Mouse (Mus musculus) intestine, embryonic 16.5 days (tissue): Measurements from ENCODE around the gene Psmd5. TPM values are rescaled to one million over a fixed set of nuclear protein-coding genes. Genes with fewer than 3 reads are reported as not detected.

Experiments used
- ATAC-seq: fragments of 200-750 bp; cut with Nextera tagmentation; 2 replicates; pipeline ENCODE4 v1.8.0; 2017; ENCODE audit warnings: moderate TSS enrichment, moderate library complexity
- H3K27ac ChIP-seq: fragments of 300-500 bp; sonication (generic); 2 replicates; pipeline ENCODE4 v1.5.1; 2014; ENCODE audit warnings: mild to moderate bottlenecking, low read length
- H3K27me3 ChIP-seq: fragments of 300-500 bp; sonication (generic); replicated peaks from 2 replicates; pipeline ENCODE4 v1.6.1; 2014; ENCODE audit warnings: low read length, control low read depth, mixed read lengths; ENCODE audit not compliant: control insufficient read depth, insufficient read depth
- H3K36me3 ChIP-seq: fragments of 300-500 bp; sonication (generic); 2 replicates; pipeline ENCODE4 v1.6.1; 2014; ENCODE audit warnings: low read length, control low read depth; ENCODE audit not compliant: control insufficient read depth, insufficient read depth
- H3K4me1 ChIP-seq: fragments of 300-500 bp; sonication (generic); 2 replicates; pipeline ENCODE4 v1.6.1; 2014; ENCODE audit warnings: low read length, control low read depth, mixed read lengths; ENCODE audit not compliant: control insufficient read depth, insufficient read depth
- H3K4me2 ChIP-seq: fragments of 300-500 bp; sonication (generic); 2 replicates; pipeline ENCODE4 v1.6.1; 2014; ENCODE audit warnings: low read depth, low read length, control low read depth
- H3K4me3 ChIP-seq: fragments of 300-500 bp; sonication (generic); 2 replicates; pipeline ENCODE4 v1.5.1; 2014; ENCODE audit warnings: mild to moderate bottlenecking, low read length
- H3K9ac ChIP-seq: fragments of 300-500 bp; sonication (generic); 2 replicates; pipeline ENCODE4 v1.6.1; 2014; ENCODE audit warnings: low read depth, low read length
- H3K9me3 ChIP-seq: fragments of 300-500 bp; sonication (generic); 2 replicates; pipeline ENCODE4 v1.6.1; 2016; ENCODE audit warnings: low read length, control low read depth; ENCODE audit not compliant: control insufficient read depth
- WGBS: fragments of 180-500 bp; shearing (Covaris S2); extraction: QIAGEN DNeasy Blood & Tissue Kit; methylation state at CpG from one replicate; pipeline ENCODE4 v1.1.7; 2014; 5-methylcytosine and 5-hydroxymethylcytosine counted together
- polyA plus RNA-seq: library from polyadenylated mRNA; unstranded; fragments of >200 nt; fragmentation: Nextera tagmentation; extraction: Ambion mirVana; gene quantifications from 2 replicates; pipeline ENCODE4 v1.2.1, GENCODE M21; 2015

Gene Psmd5
- polyA plus RNA-seq, 1 experiment from 2014 or later: 103 TPM

GRCm38 (mm10) chr2:34909719-34910118 lies 35.0 kb upstream of the Psmd5 start:
- Histone ChIP-seq H3K9me3 (no peaks in the 10 kb centered on the region), H3K4me2 (no peak overlapping the region), H3K4me3 (no peak overlapping the region), H3K27me3 (no peaks in the 10 kb centered on the region), H3K36me3 (peaks cover 3% of the 10 kb centered on the region; the same call in 1 of the 2 replicates), H3K27ac (no peak overlapping the region), H3K9ac (no peak overlapping the region), H3K4me1 (peaks cover 10% of the 10 kb centered on the region)
- WGBS: 92% methylated on average over 4 of the region's 4 CpGs
- ATAC-seq: no peak

GRCm38 (mm10) chr2:34906861-34907604 lies 32.3 kb upstream of the Psmd5 start:
- H3K27ac ChIP-seq: no peak overlapping the region
- WGBS: 51% methylated on average over 12 of the region's 12 CpGs
- H3K9me3 ChIP-seq: no peaks in the 10 kb centered on the region
- peaks cover 9% of the 10 kb centered on the region for H3K4me1 ChIP-seq
- H3K27me3 ChIP-seq: no peaks in the 10 kb centered on the region
- H3K4me3 ChIP-seq: no peak overlapping the region
- no peak overlapping the region for H3K4me2 ChIP-seq
- no peak overlapping the region for H3K9ac ChIP-seq
- H3K36me3 ChIP-seq: peaks cover 3% of the 10 kb centered on the region; the same call in 1 of the 2 replicates
- ATAC-seq: no peak

GRCm38 (mm10) chr2:34906426-34906825 lies 31.7 kb upstream of the Psmd5 start:
- Histone ChIP-seq H3K4me2 (no peak overlapping the region), H3K27ac (no peak overlapping the region), H3K36me3 (peaks cover 3% of the 10 kb centered on the region; the same call in 1 of the 2 replicates), H3K9ac (no peak overlapping the region), H3K27me3 (no peaks in the 10 kb centered on the region), H3K4me3 (no peak overlapping the region), H3K9me3 (no peaks in the 10 kb centered on the region), H3K4me1 (peaks cover 9% of the 10 kb centered on the region)
- WGBS: 73% methylated on average over 6 of the region's 6 CpGs
- no peak for ATAC-seq

- peak overlapping the region; percentile 56 for H3K9ac ChIP-seq
- H3K4me3 ChIP-seq: peak overlapping the region; percentile 40
- H3K36me3 ChIP-seq: no peaks in the 10 kb centered on the region
- peaks cover 9% of the 10 kb centered on the region for H3K4me1 ChIP-seq
- no peaks in the 10 kb centered on the region for H3K27me3 ChIP-seq
- peak overlapping the region; percentile 69 for H3K4me2 ChIP-seq
- no peaks in the 10 kb centered on the region for H3K9me3 ChIP-seq
- WGBS: 1% methylated on average over 34 of the region's 34 CpGs
- peak; percentile 98 for ATAC-seq
- H3K27ac ChIP-seq: peak overlapping the region; percentile 74
Observed at GRCm38 (mm10) chr2:34904849-34905542, 30.2 kb upstream of the Psmd5 start.

- no peak overlapping the region for H3K4me3 ChIP-seq
- H3K4me1 ChIP-seq: peaks cover 9% of the 10 kb centered on the region
- H3K36me3 ChIP-seq: no peaks in the 10 kb centered on the region
- H3K4me2 ChIP-seq: no peak overlapping the region
- 65% methylated on average over 4 of the region's 4 CpGs for WGBS
- no peak overlapping the region for H3K9ac ChIP-seq
- no peaks in the 10 kb centered on the region for H3K9me3 ChIP-seq
- no peak for ATAC-seq
- H3K27ac ChIP-seq: peak overlapping the region; percentile 58
- no peaks in the 10 kb centered on the region for H3K27me3 ChIP-seq
Observed at GRCm38 (mm10) chr2:34903652-34904405, 29.1 kb upstream of the Psmd5 start.

- H3K9me3 ChIP-seq: no peaks in the 10 kb centered on the region
- H3K4me3 ChIP-seq: no peak overlapping the region
- peaks cover 9% of the 10 kb centered on the region for H3K4me1 ChIP-seq
- H3K9ac ChIP-seq: no peak overlapping the region
- no peak overlapping the region for H3K27ac ChIP-seq
- H3K27me3 ChIP-seq: no peaks in the 10 kb centered on the region
- 88% methylated on average over 7 of the region's 7 CpGs for WGBS
- no peaks in the 10 kb centered on the region for H3K36me3 ChIP-seq
- H3K4me2 ChIP-seq: no peak overlapping the region
- no peak for ATAC-seq
Observed at GRCm38 (mm10) chr2:34903191-34903590, 28.4 kb upstream of the Psmd5 start.

- Histone ChIP-seq H3K27ac (no peak overlapping the region), H3K4me3 (no peak overlapping the region), H3K4me2 (no peak overlapping the region), H3K27me3 (no peaks in the 10 kb centered on the region), H3K9ac (no peak overlapping the region), H3K9me3 (no peaks in the 10 kb centered on the region), H3K36me3 (no peaks in the 10 kb centered on the region), H3K4me1 (peaks cover 9% of the 10 kb centered on the region)
- no peak for ATAC-seq
- 88% methylated on average over 6 of the region's 6 CpGs for WGBS
Observed at GRCm38 (mm10) chr2:34902731-34903130, 28.0 kb upstream of the Psmd5 start.

GRCm38 (mm10) chr2:34901726-34902125 lies 27.0 kb upstream of the Psmd5 start:
- WGBS: 85% methylated on average over 4 of the region's 4 CpGs
- no peaks in the 10 kb centered on the region for H3K9me3 ChIP-seq
- H3K9ac ChIP-seq: no peak overlapping the region
- no peak overlapping the region for H3K4me3 ChIP-seq
- no peaks in the 10 kb centered on the region for H3K27me3 ChIP-seq
- H3K27ac ChIP-seq: no peak overlapping the region
- H3K36me3 ChIP-seq: no peaks in the 10 kb centered on the region
- no peak for ATAC-seq
- peaks cover 9% of the 10 kb centered on the region for H3K4me1 ChIP-seq
- H3K4me2 ChIP-seq: no peak overlapping the region

GRCm38 (mm10) chr2:34900412-34900811 lies 25.6 kb upstream of the Psmd5 start:
- no peak for ATAC-seq
- Histone ChIP-seq H3K27ac (no peak overlapping the region), H3K9me3 (no peaks in the 10 kb centered on the region), H3K4me1 (peaks cover 8% of the 10 kb centered on the region), H3K36me3 (no peaks in the 10 kb centered on the region), H3K4me2 (no peak overlapping the region), H3K9ac (no peak overlapping the region), H3K27me3 (no peaks in the 10 kb centered on the region), H3K4me3 (no peak overlapping the region)
- WGBS: 86% methylated on average over 1 of the region's 1 CpGs
